Mouse (Mus musculus) mature B cell (primary cell): ENCODE measurements around the gene Mgll.

Source experiments
- in situ Hi-C: fragments of 300-500 bp; cut with MboI; formaldehyde crosslinking; loops from 2 replicates; pipeline ENCODE4 v1.14.3; 2019

Mgll gene

GRCm38 (mm10) chr6:88843781-88844725 lies 119.8 kb downstream of the Mgll start:
- in situ Hi-C loops: loop anchor here (25.0 kb wide), 1 partner anchor 282 kb away; no protein-coding TSS in a partner anchor

- in situ Hi-C loops: loop anchor here (25.0 kb wide), 1 partner anchor 283 kb away; no protein-coding TSS in a partner anchor
Observed at GRCm38 (mm10) chr6:88844901-88845565, 120.8 kb downstream of the Mgll start.

- in situ Hi-C loops: loop anchor here (25.0 kb wide), 1 partner anchor 285 kb away; no protein-coding TSS in a partner anchor
Observed at GRCm38 (mm10) chr6:88847571-88847970, 123.4 kb downstream of the Mgll start.

GRCm38 (mm10) chr6:88849270-88849669 lies 125.1 kb downstream of the Mgll start:
- in situ Hi-C loops: loop anchor here (25.0 kb wide), 1 partner anchor 287 kb away; no protein-coding TSS in a partner anchor

GRCm38 (mm10) chr6:88850034-88850433 lies 125.8 kb downstream of the Mgll start:
- in situ Hi-C loops: no loop called here

DNA sequence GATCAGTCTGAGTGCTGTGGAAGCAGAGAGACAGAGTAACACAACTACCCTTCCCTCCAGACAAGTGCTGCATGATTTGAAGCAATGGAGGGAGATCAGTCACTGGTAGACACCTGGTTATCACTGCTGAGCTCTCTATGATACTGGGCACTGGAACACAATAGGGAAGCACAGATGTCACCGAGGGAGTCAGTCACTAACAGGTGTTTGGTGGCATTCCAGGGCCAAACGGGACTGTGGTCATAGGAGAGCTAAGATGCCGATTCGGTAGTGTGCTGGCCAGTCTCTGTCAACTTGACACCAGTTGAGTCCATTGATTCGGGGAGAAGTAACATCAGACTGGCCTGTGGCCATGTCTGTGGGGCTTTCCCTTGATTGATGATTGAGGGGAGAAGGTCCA lies 130.3 kb downstream of the Mgll start:
- in situ Hi-C loops: no loop called here

DNA sequence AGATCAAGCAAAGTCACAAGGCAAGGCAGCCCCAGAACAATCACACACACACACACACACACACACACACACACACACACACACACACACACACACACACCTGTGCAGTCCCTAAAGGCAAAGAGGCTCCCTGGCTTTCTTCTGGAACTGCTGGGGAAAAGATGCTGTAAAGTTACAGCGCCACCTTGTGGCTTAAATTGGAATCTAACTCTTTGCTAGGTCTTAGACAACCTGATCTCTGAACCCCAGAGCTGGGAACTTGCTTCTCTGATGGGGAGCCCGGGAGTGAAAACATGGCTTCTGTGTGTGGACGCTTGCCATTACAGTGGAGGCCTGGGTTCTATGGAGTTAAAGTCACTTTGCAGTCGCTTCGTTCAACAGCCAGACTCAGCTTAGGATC lies 131.4 kb downstream of the Mgll start:
- in situ Hi-C loops: no loop called here

- in situ Hi-C loops: no loop called here
Observed at GRCm38 (mm10) chr6:88857249-88857648, 133.0 kb downstream of the Mgll start.

DNA sequence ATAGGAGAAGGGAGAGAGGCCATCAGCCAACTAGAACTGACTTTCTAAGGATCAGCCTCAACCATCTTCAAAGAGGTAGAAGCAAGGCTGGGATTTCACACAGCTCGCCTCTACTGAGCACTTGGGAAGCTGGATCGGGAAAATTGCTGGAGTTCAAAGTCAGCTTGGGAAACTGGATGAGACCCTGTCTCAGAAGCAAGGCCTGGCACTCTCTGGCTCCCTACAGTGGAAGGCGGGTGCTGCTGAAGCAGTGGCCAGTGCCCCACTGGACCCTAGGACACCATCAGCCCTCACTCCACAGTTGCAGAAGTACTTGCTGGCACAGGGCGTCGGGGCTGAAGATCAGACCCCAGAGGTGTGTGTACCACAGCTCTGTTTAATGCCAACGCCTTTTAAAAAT lies 133.6 kb downstream of the Mgll start:
- in situ Hi-C loops: no loop called here

DNA sequence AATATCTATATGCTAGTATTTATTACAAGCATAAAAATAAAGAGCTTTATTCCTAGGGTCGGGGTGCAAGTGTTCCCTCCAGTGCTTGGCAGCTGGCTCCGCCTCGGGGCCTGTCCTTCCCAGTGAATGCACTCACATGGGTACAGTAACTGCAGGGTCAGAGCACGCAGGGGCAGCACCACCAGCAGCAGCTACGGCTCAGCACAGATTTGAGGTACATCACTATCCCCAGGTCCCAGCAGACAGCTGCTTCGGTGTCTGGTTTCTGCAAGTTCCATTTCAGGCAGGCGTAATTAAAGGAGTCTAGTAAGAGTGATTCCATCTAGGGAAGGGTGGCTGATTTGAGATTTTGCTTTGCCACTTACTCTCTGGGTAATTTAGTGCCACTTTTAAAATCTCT lies 134.1 kb downstream of the Mgll start:
- in situ Hi-C loops: no loop called here

GRCm38 (mm10) chr6:88860914-88861313 lies 136.7 kb downstream of the Mgll start:
- in situ Hi-C loops: no loop called here

- in situ Hi-C loops: no loop called here
Observed at GRCm38 (mm10) chr6:88865704-88866103, 141.5 kb downstream of the Mgll start.

- in situ Hi-C loops: no loop called here
Observed at GRCm38 (mm10) chr6:88869459-88869858, 145.2 kb downstream of the Mgll start.

GRCm38 (mm10) chr6:88870594-88870993 lies 146.4 kb downstream of the Mgll start:
- in situ Hi-C loops: no loop called here

DNA sequence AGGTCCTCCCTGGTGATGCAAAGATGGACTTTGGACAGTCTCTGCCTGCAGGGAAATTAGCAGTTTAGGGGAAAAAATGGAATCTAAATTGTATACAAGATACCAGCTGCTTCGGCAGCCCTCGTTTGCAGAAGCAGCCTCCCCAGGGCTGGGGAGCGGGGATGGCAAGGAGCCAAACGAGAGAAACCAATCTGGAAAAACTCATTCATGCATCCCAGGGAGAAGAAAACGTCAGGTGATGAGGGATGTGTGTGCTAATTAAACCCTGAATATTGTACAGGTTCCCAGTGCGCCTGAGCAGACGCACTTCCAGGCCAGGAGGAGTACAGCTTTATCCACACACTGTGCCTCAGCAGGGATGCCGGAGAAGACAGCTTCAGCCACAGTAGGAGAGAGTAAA lies 147.3 kb downstream of the Mgll start:
- in situ Hi-C loops: no loop called here

- in situ Hi-C loops: no loop called here
Observed at GRCm38 (mm10) chr6:88872811-88873210, 148.6 kb downstream of the Mgll start.

GRCm38 (mm10) chr6:88873965-88874867 lies 150.0 kb downstream of the Mgll start:
- in situ Hi-C loops: no loop called here

DNA sequence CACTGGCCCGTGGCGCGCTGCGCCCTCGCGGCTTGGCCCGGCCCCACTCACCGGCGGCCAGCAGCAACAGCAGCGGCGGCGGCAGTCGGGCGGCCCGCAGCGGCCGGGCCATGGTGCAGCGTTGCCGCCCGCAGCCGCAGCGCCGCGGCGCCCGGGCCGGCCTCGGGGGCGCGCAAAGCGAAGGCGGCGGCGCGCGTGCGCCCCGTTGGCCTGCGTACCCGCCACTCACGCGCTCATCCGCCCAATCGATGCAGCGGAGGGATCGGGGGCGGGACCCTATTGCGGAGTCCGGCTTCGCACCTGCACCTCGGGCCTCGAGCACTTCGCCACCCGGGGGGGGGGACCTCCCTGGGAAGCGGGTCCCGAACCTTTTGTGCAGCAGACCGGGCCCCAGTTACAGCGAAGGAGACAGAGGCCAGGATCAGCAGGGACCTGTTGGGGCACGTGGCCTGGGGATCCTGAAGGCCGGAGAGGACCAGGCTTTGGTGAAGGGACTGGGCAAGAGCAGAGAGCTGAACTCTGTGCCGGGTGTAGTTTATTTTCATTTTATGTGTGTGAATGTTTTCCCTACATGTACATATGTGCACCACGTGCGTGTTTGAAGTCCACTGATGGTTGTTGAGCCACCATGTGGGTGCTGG lies 150.8 kb downstream of the Mgll start, which contains the start of gene Podxl2:
Podxl2 (minus strand) TSS at position 177 of the 641 bp plus-strand sequence.
- in situ Hi-C loops: no loop called here
